Mouse (Mus musculus) limb, embryonic 11.5 days (tissue): ENCODE data around the gene Hydin. TPM values are rescaled to one million over a fixed set of nuclear protein-coding genes. Genes with fewer than 3 reads are reported as not detected.

Experiments used
- ATAC-seq: fragments of 200-750 bp; cut with Nextera tagmentation; 2 replicates; pipeline ENCODE4 v1.8.0; 2017; ENCODE audit warnings: low read depth; ENCODE audit not compliant: insufficient number of reproducible peaks, low FRiP score, low TSS enrichment
- DNase-seq: peaks from one replicate; pipeline ENCODE4 v3.0.0-alpha.2; 2015; ENCODE audit warnings: low spot score
- H3K27ac ChIP-seq: fragments of 300-500 bp; sonication (generic); replicated peaks from 2 replicates; pipeline ENCODE4 v1.5.1; 2014; ENCODE audit warnings: low read depth, mild to moderate bottlenecking, low read length
- H3K27me3 ChIP-seq: fragments of 300-500 bp; sonication (generic); 2 replicates; pipeline ENCODE4 v1.6.1; 2014; ENCODE audit warnings: mild to moderate bottlenecking, low read length, mixed read lengths; ENCODE audit not compliant: control insufficient read depth, insufficient read depth
- H3K36me3 ChIP-seq: fragments of 300-500 bp; sonication (generic); 2 replicates; pipeline ENCODE4 v1.6.1; 2014; ENCODE audit warnings: mild to moderate bottlenecking, low read length, moderate library complexity, mixed read lengths; ENCODE audit not compliant: control insufficient read depth, insufficient read depth
- H3K4me1 ChIP-seq: fragments of 300-500 bp; sonication (generic); 2 replicates; pipeline ENCODE4 v1.6.1; 2014; ENCODE audit warnings: low read length, mixed read lengths; ENCODE audit not compliant: control insufficient read depth, insufficient read depth
- H3K4me2 ChIP-seq: fragments of 300-500 bp; sonication (generic); 2 replicates; pipeline ENCODE4 v1.6.1; 2014; ENCODE audit warnings: low read depth, mild to moderate bottlenecking, moderate library complexity; ENCODE audit not compliant: severe bottlenecking
- H3K4me3 ChIP-seq: fragments of 300-500 bp; sonication (generic); 2 replicates; pipeline ENCODE4 v1.5.1; 2014; ENCODE audit warnings: low read depth, low read length
- H3K9ac ChIP-seq: fragments of 300-500 bp; sonication (generic); 2 replicates; pipeline ENCODE4 v1.6.1; 2014; ENCODE audit warnings: mild to moderate bottlenecking, low read length
- H3K9me3 ChIP-seq: fragments of 300-500 bp; sonication (generic); 2 replicates; pipeline ENCODE4 v1.6.1; 2016; ENCODE audit warnings: low read length; ENCODE audit not compliant: control insufficient read depth
- WGBS: fragments of 180-500 bp; shearing (Covaris S2); extraction: QIAGEN DNeasy Blood & Tissue Kit; methylation state at CpG from one replicate; pipeline ENCODE4 v1.1.7; 2014; 5-methylcytosine and 5-hydroxymethylcytosine counted together
- polyA plus RNA-seq: library from polyadenylated mRNA; unstranded; fragments of >200 nt; fragmentation: Nextera tagmentation; extraction: Ambion mirVana; gene quantifications from 2 replicates; pipeline ENCODE4 v1.2.1, GENCODE M21; 2014

The Hydin gene
- polyA plus RNA-seq, 1 experiment from 2014 or later: not detected

DNA sequence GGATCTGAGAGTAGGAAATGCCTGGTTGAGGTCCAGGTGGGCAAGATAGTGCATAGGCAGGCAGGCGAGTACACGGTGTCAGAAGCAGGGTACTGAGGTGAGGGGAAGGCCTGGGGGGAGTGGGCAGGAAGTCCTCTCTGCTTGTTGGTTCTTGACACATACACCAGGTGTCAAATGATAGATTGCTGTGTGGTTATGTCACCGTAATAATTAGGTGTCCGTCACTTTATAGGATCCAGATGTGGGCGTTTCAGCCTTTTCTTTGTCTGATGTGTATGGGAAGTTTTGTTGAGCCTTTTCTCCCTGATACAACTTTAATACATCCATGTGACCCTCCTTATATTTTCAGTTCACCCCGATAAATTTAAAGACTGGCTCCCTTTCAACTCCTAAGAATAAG, 19.5 kb upstream of the Hydin start:
- H3K27me3 ChIP-seq: no peaks in the 10 kb centered on the region
- no peaks in the 10 kb centered on the region for H3K4me1 ChIP-seq
- ATAC-seq (peak; percentile 35; the same call in 1 of the 2 replicates), DNase-seq (peak; percentile 47)
- H3K4me2 ChIP-seq: no peak overlapping the region
- H3K27ac ChIP-seq: no peak overlapping the region
- no peaks in the 10 kb centered on the region for H3K36me3 ChIP-seq
- no peaks in the 10 kb centered on the region; the same call in 1 of the 2 replicates for H3K9me3 ChIP-seq
- H3K9ac ChIP-seq: no peak overlapping the region
- WGBS: 16% methylated on average over 6 of the region's 6 CpGs
- no peak overlapping the region for H3K4me3 ChIP-seq

DNA sequence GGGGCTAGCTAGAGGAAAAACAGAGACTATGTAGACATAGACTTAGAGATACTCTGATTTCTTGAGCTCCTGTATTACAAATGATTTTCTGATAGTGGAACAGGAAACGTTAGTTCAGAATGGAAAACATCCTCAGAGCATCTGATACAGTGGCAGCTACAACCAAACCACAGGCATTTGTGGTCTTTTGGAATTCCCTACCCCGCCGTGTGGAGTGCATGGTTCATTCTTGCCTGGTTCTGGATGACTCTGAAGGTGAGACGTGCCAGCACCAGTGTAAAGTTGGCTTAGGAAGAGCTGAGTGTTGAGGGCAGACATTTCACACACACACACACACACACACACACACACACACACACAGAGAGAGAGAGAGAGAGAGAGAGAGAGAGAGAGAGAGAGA, 12.8 kb upstream of the Hydin start:
- no peaks in the 10 kb centered on the region for H3K9me3 ChIP-seq
- no peak for ATAC-seq
- no peaks in the 10 kb centered on the region for H3K4me1 ChIP-seq
- H3K4me3 ChIP-seq: no peak overlapping the region
- no peaks in the 10 kb centered on the region for H3K36me3 ChIP-seq
- H3K9ac ChIP-seq: no peak overlapping the region
- no peak overlapping the region for H3K4me2 ChIP-seq
- WGBS: 80% methylated on average over 4 of the region's 4 CpGs
- H3K27ac ChIP-seq: no peak overlapping the region
- H3K27me3 ChIP-seq: no peaks in the 10 kb centered on the region
- DNase-seq: no peak

DNA sequence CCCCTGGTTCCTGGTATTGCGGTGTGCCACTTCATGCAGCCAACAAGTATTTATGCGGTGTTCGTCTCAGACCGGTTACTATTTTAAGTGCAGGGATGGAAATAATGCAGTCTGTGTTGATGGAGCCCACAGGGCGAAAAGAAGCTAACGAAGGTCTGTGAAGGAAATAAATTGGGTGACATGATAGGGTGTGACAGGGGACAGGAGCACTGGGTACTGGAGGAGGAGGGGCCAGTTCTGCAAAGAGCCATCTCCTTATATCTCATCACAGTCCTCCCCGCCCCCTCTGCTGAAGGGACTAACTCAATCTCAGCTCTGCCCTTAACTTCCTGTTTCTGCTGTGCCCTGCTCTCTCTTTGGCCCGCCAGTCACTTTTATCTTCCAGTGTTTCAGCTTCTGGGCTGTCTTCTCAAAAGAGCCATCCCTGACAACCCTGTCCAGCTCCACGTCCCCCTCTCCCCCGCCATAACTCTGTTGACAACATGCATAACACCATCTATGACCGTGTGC, 926 bp upstream of the Hydin start:
- H3K4me2 ChIP-seq: no peak overlapping the region
- no peaks in the 10 kb centered on the region for H3K9me3 ChIP-seq
- H3K4me3 ChIP-seq: no peak overlapping the region
- H3K27ac ChIP-seq: no peak overlapping the region
- ATAC-seq (no peak), DNase-seq (no peak)
- 54% methylated on average over 11 of the region's 11 CpGs for WGBS
- no peak overlapping the region for H3K9ac ChIP-seq
- H3K36me3 ChIP-seq: no peaks in the 10 kb centered on the region
- no peaks in the 10 kb centered on the region for H3K4me1 ChIP-seq
- H3K27me3 ChIP-seq: no peaks in the 10 kb centered on the region

DNA sequence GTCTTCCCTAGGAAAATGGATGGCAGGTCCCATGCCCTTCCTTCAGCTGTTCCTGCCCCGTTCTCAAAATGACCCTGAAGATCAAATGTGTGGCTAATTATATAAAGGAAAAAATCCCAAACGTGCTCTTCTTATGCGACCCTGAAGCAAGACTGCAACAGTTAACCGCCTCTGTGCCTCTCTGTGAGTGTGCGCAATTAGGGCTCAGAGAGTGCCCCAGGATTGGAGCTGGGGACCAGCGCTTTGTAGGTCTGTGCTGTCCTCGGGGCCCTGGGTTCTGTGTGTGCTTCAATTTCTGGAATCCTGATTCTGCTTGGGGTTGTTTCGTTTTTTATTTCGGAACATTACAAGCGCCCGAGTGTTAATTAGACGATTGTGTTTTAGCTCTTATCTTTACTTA, 491 bp downstream of the Hydin start:
- Histone ChIP-seq H3K9me3 (no peaks in the 10 kb centered on the region), H3K27me3 (no peaks in the 10 kb centered on the region), H3K4me2 (peak overlapping the region; percentile 82), H3K9ac (peak overlapping the region; percentile 52; the same call in 1 of the 2 replicates), H3K36me3 (no peaks in the 10 kb centered on the region), H3K4me1 (no peaks in the 10 kb centered on the region), H3K4me3 (peak overlapping the region; percentile 38), H3K27ac (no peak overlapping the region)
- no peak for ATAC-seq
- no peak for DNase-seq
- WGBS: 8% methylated on average over 12 of the region's 12 CpGs

DNA sequence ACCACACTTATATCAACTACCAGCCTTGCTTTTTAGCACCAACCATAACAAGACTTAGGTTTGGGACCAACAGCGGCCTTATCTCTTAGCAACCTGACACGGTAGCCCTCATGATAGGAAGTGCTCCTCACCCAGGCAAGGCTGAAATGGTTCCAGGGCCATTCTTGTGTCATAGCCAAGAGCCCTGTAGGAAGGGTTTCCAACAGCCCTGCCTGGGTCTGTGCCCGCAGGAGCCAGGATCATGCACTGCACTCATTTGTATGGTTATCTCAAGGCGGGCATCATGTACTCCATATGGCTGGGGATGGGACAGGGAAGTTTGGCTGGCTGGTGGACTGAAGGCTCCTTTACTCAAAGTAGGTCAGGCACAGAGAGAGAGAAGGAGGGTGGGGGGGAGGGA, 3.9 kb downstream of the Hydin start:
- Histone ChIP-seq H3K4me3 (no peak overlapping the region), H3K9me3 (no peaks in the 10 kb centered on the region), H3K4me1 (no peaks in the 10 kb centered on the region), H3K9ac (no peak overlapping the region), H3K4me2 (no peak overlapping the region), H3K27me3 (no peaks in the 10 kb centered on the region), H3K36me3 (no peaks in the 10 kb centered on the region), H3K27ac (no peak overlapping the region)
- DNase-seq (no peak), ATAC-seq (no peak)
- 90% methylated on average over 4 of the region's 4 CpGs for WGBS

DNA sequence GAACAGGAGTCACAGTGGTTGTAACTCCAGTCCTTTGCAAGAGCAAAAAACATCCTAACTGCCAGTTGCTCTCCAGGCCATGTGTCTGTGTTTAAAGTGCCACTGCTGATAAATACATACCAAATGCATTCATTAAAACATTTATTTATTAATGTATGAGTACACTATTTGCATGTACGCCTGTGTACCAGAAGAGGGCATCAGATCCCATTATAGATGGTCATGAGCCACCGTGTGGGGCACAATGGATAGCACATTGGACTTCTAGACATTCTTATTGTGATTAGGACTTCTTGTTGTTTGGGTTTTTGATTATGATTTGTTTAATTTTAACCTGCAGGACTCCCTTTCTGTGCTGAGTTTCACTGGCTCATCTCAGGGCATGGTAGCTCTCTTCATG, 6.6 kb downstream of the Hydin start:
- 72% methylated on average over 2 of the region's 2 CpGs for WGBS
- H3K4me2 ChIP-seq: no peak overlapping the region
- H3K27ac ChIP-seq: no peak overlapping the region
- no peak for ATAC-seq
- H3K4me3 ChIP-seq: no peak overlapping the region
- no peaks in the 10 kb centered on the region for H3K27me3 ChIP-seq
- no peak overlapping the region for H3K9ac ChIP-seq
- H3K4me1 ChIP-seq: no peaks in the 10 kb centered on the region
- no peaks in the 10 kb centered on the region for H3K9me3 ChIP-seq
- no peaks in the 10 kb centered on the region for H3K36me3 ChIP-seq
- no peak for DNase-seq

DNA sequence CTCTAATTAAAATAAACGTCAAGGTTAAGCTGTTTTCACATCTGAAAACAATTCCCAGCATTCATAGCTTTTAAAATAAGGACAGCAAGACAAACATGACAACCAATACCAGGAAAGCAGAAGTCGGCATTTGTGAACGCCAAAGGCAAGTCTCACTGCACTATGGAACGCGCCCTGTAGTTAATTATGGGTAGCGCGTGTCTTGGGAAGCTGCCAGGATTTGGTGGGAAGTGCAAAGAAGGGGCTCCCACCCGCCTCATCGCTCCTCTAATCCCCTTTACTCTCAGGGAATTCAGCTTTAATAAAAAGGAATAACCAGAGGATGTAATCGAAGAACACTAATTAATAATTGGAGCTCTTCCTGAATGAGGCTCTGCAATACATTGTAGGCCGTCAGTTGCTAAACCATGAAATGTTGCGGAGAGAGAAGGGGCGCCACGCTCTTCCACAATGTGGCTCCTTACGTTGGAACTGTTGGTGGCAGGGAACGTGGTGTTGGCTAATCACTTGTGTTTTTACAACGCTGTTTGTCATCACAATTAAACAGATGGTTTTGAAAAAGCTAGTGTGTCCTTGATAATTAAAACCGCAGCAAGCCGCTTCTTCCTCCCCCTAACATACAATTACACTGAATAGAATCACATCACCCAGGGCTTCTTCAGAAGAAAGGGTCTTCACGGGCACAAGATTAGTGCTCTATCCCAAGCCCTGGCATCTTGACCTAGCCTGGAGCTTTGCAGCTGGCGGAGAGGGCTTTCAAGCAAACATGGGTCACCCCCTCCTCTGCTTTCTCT, 8.9 kb downstream of the Hydin start:
- Histone ChIP-seq H3K4me2 (no peak overlapping the region), H3K4me1 (no peaks in the 10 kb centered on the region), H3K9me3 (no peaks in the 10 kb centered on the region), H3K4me3 (no peak overlapping the region), H3K27ac (no peak overlapping the region), H3K9ac (no peak overlapping the region), H3K27me3 (no peaks in the 10 kb centered on the region), H3K36me3 (no peaks in the 10 kb centered on the region)
- DNase-seq (no peak), ATAC-seq (no peak)
- WGBS: 82% methylated on average over 21 of the region's 21 CpGs

DNA sequence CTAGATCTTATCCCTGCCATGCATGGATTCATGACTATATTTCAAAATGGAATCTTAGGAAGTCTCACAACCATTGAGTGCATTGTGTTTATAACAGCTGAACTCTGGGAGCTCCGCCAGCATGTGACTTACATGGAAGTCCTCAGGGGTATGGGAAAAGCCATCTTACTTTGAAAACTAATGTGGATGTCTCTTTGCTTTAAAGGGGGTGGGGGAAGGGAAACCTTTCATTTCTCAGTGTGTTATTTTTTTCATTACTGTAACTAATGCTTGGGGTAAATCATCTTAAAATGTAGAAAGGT, 9.4 kb downstream of the Hydin start:
- 84% methylated on average over 1 of the region's 1 CpGs for WGBS
- no peak overlapping the region for H3K4me2 ChIP-seq
- DNase-seq: no peak
- ATAC-seq: no peak
- H3K4me3 ChIP-seq: no peak overlapping the region
- H3K9ac ChIP-seq: no peak overlapping the region
- H3K27ac ChIP-seq: no peak overlapping the region
- H3K4me1 ChIP-seq: no peaks in the 10 kb centered on the region
- no peaks in the 10 kb centered on the region for H3K36me3 ChIP-seq
- H3K9me3 ChIP-seq: no peaks in the 10 kb centered on the region
- no peaks in the 10 kb centered on the region for H3K27me3 ChIP-seq

- no peak for DNase-seq
- Histone ChIP-seq H3K36me3 (no peaks in the 10 kb centered on the region), H3K4me3 (no peak overlapping the region), H3K27me3 (no peaks in the 10 kb centered on the region), H3K4me2 (no peak overlapping the region), H3K4me1 (no peaks in the 10 kb centered on the region), H3K27ac (no peak overlapping the region), H3K9me3 (no peaks in the 10 kb centered on the region), H3K9ac (no peak overlapping the region)
- WGBS: 80% methylated on average over 2 of the region's 2 CpGs
- ATAC-seq: no peak
These were observed 45.9 kb downstream of the Hydin start for GRCm38 (mm10) chr8:110312715-110313114.
